Mouse (Mus musculus) thymus, adult 2 months (tissue): ENCODE measurements around the gene Galnt7. TPM values are rescaled to one million over a fixed set of nuclear protein-coding genes. Genes with fewer than 3 reads are reported as not detected.
A peak's percentile ranks its signal among the peaks of the same experiment; 100 is the strongest.
"Not testable (repeated sequence)": the region's sequence is repeated elsewhere in the genome, so short reads cannot be mapped to it uniquely, and the experiment has no call there.

ENCODE experiments used
- DNase-seq: peaks from one replicate; pipeline ENCODE4 v3.0.0; 2021
- H3K27ac ChIP-seq: fragments of 200-500 bp; 2 replicates; pipeline ENCODE4 v1.5.1; 2012; ENCODE audit warnings: low read length, control low read depth; ENCODE audit not compliant: control insufficient read depth, insufficient read depth
- H3K27me3 ChIP-seq: fragments of 200-500 bp; 2 replicates; pipeline ENCODE4 v1.6.1; 2012; ENCODE audit warnings: mild to moderate bottlenecking, low read length, moderate library complexity, mixed read lengths; ENCODE audit not compliant: control insufficient read depth, insufficient read depth
- H3K36me3 ChIP-seq: fragments of 200-500 bp; 2 replicates; pipeline ENCODE4 v1.6.1; 2012; ENCODE audit warnings: mild to moderate bottlenecking, low read length, moderate library complexity; ENCODE audit not compliant: control insufficient read depth, insufficient read depth
- H3K4me1 ChIP-seq: fragments of 200-500 bp; replicated peaks from 2 replicates; pipeline ENCODE4 v1.6.1; 2012; ENCODE audit warnings: low read length; ENCODE audit not compliant: control insufficient read depth, insufficient read depth
- H3K4me3 ChIP-seq: fragments of 200-500 bp; 2 replicates; pipeline ENCODE4 v1.5.1; 2012; ENCODE audit warnings: mild to moderate bottlenecking, low read length, control low read depth, moderate library complexity; ENCODE audit not compliant: control insufficient read depth, insufficient read depth
- CTCF ChIP-seq: fragments of 200-500 bp; IDR thresholded peaks from 2 replicates; pipeline ENCODE4 v1.5.1; 2012; ENCODE audit warnings: mild to moderate bottlenecking, control low read depth, low read length, moderate library complexity, borderline replicate concordance; ENCODE audit not compliant: control insufficient read depth, poor library complexity, insufficient read depth; ENCODE audit errors: extremely low read depth
- POLR2A ChIP-seq: fragments of 200-500 bp; IDR thresholded peaks from 2 replicates; pipeline ENCODE4 v1.6.1; 2012; ENCODE audit warnings: mild to moderate bottlenecking, low read length, control low read depth, moderate library complexity; ENCODE audit not compliant: control insufficient read depth, poor library complexity, insufficient read depth; ENCODE audit errors: extremely low read depth
- WGBS: fragments of 180-500 bp; shearing (Covaris S2); methylation state at CpG from one replicate; pipeline ENCODE4 v1.1.7; 2018; 5-methylcytosine and 5-hydroxymethylcytosine counted together
- polyA plus RNA-seq: library from polyadenylated mRNA; depleted of rRNA; stranded (reverse); fragments of >200 nt; gene quantifications from 2 replicates; pipeline ENCODE4 v1.2.3, GENCODE M21; 2012

Gene Galnt7
- polyA plus RNA-seq, 1 experiment: 9.1 TPM

DNA sequence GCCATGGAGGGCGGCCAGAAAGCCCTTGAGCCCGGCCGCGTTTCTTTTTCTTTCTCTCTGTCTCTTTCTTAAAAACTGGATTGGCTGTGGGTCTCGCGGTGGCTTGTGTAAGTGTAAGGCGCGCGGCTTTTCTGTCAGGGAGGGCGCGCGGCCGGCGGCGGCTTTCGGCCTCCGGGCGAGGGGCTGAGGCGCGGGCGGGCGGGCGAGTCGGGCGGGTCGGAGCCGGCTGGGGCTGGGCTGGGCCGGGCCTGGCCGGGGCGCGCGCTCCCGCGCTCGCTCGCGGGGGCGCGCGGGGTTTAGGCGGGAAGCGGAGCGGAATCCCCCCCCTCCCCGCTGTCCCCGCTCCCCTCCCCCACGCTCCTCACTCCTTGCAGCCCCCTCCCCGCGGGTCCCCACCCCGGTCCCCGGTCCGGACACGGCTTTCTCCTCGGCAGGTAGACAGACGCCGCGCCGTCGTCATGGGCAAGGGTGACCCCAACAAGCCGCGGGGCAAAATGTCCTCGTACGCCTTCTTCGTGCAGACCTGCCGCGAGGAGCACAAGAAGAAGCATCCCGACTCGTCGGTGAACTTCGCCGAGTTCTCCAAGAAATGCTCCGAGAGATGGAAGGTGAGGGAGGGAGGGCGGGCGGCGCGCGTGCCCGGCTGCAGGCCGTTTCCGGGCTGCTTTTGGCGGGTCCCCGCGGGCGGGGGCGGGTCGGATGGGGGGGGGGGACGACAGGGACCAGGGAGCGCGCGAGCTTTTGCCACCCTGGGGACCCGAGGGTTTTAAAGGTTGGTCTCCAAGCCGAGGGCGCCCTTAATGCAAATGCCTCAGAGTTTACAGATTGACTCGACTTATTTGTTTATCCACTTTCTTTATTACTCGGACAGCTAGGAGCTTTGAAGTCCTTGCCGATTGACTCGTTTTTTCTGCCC lies 140.4 kb downstream of the Galnt7 start:
- no peaks in the 10 kb centered on the region for H3K27me3 ChIP-seq
- no peak for TF ChIP-seq POLR2A
- no peak for TF ChIP-seq CTCF
- peaks cover 26% of the 10 kb centered on the region for H3K36me3 ChIP-seq
- WGBS: under 1% methylated on average over 95 of the region's 96 CpGs
- H3K4me3 ChIP-seq: peak overlapping the region; percentile 91
- H3K27ac ChIP-seq: peak overlapping the region; percentile 93
- H3K4me1 ChIP-seq: peaks cover 3% of the 10 kb centered on the region
- peak; percentile 45 for DNase-seq

DNA sequence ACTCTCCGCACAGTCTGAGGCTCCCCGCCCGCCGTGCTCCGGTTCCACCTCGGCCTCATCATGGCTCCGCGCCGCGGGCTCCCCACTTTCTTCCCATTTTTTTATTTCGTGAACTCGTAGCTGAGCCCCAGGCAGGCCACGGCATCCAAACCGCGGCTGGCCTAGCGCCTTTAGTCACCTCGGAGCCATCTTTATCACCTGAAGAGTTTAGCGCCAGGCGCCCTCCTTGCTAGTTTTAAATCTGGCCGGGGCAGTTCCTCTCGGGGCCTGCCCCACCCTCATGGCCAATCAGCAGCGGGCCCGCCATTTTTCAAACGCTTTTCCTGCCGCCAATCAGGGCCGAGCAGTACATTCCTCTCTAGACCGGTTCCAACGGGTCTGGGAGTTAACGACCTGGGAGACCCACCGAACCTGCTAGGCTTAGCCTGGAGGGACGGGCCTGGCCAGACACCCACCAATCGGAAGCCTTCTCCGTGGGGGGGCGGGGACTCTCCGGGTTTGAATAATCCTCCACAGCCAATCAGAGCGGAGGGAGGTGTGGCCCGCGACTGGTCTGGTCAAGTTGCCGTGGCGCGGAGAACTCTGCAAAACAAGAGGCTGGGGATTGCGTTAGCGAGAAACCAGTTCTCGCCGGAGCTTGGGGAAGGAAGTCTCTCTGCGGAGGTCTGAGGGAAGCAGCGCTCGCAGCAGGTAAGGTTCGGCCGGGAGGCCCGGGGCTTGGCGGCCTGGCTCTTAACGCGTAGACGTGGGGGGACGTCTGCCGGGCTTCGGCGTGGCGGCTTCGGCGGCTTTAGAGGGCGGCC lies 141.3 kb downstream of the Galnt7 start, which contains the start of gene Hmgb2:
TSS of gene Hmgb2 (plus strand) at position 592 of the 803 bp plus-strand sequence.
- Histone ChIP-seq H3K27ac (peak within 1 kb of the TSS; percentile 93), H3K4me3 (peak within 1 kb of the TSS; percentile 91), H3K27me3 (no peaks in the 10 kb centered on the region), H3K36me3 (peaks cover 22% of the 10 kb centered on the region), H3K4me1 (peaks cover 3% of the 10 kb centered on the region)
- peak; percentile 95 for TF ChIP-seq POLR2A
- 0 out of 2 replicates have a peak, but pooled peaks have one; percentile 13 for TF ChIP-seq CTCF
- peak; percentile 100 for DNase-seq
- 1% methylated on average over 63 of the region's 63 CpGs for WGBS

DNA sequence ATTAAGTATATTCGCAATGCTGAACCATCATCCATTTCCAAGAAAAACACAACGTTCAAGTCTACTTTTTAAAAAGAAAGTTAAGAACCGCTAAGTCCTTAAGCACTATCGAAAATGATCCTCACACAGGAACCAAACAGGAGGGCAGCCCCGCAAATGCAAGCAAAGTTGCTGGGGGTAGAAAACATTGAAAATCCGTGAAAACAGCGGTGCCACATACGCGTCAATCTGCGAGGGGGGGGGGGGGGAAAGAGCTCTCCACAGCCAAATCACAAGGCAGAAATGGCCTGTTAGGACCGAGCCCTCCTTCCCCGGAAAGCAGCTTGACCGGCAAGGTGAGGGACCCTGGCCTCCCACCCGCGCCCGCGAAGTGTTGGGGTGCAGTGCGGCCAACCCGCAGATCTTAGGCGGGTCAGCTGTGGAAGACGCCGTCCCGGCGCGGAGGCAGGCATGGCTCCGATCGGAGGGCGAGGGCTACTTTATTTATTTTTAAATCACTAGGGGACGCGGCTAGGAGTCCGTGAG lies 142.0 kb downstream of the Galnt7 start:
- Histone ChIP-seq H3K27ac (no peak overlapping the region), H3K36me3 (peaks cover 18% of the 10 kb centered on the region), H3K27me3 (no peaks in the 10 kb centered on the region), H3K4me1 (peaks cover 3% of the 10 kb centered on the region), H3K4me3 (peak overlapping the region; percentile 68)
- no peak for DNase-seq
- TF ChIP-seq CTCF (no peak), POLR2A (no peak)
- WGBS: 1% methylated on average over 31 of the region's 31 CpGs

DNA sequence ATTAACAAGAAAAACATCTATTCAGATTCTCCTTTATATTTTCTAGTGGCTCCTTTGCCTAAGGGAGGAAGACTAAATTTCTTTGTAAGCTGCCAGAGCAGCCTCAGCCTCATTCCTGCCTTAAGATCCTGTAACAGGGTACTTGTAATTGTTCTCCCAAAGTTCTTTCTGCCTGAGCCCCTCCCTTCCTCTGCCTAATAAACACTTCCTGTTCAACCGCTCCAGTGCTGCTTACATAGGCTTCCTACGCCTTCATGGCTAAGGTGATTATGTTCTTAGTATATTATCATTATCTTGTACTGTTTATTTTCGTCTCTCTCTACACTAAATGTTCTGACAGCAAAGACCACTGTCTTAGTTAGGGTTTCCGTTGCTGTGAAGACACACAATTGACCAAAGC lies 144.2 kb downstream of the Galnt7 start:
- H3K27me3 ChIP-seq: no peaks in the 10 kb centered on the region
- H3K4me3 ChIP-seq: no peak overlapping the region
- no peak for DNase-seq
- 93% methylated on average over 4 of the region's 4 CpGs for WGBS
- peaks cover 7% of the 10 kb centered on the region for H3K36me3 ChIP-seq
- peaks cover 3% of the 10 kb centered on the region for H3K4me1 ChIP-seq
- no peak overlapping the region for H3K27ac ChIP-seq
- no peak for TF ChIP-seq POLR2A
- no peak for TF ChIP-seq CTCF

DNA sequence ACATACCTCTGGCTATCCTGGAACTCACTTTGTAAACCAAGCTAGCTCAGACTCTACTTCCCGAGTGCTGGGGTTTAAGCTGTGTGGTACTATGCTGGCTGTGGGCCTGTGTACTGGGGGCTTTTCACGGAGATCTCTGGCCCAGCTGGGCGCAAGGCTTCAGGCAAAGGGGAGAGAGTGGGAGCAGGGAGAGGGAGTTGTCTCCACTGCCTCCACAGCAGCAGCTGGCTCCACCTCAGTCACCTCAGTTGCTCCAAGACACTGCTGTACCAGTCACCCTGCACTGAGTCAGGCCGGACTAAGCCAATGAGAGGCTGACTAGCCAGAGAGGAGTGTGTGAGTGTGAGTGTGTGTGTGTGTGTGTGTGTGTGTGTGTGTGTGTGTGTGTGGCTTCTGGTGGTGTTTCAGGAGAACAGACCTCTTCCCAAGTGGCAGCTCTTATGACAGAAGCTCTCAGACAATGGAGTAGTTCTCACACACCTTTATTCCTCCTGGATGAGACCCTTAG lies 145.2 kb downstream of the Galnt7 start:
- no peak overlapping the region for H3K4me3 ChIP-seq
- H3K27me3 ChIP-seq: no peaks in the 10 kb centered on the region
- 97% methylated on average over 4 of the region's 4 CpGs for whole genome bisulfite sequencing

DNA sequence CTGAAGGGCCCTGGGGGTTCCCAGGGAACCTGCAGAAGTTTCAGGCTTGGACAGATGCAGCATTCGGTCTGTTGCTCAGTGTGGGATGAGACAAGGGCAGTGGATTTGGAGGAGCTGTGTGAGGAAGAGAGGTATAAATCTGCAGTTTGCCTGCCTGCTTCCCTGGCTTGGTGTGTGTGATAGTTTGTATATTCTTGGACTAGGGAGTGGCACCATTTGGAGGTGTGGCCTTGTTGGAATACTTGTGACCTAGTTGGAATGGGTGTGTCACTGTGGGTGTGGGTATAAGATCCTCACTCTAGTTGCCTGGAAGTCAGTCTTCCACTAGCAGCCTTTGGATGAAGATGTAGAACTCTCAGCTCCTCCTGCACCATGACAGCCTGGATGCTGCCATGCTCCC lies 147.3 kb downstream of the Galnt7 start:
- H3K4me1 ChIP-seq, H3K27ac ChIP-seq, DNase-seq, H3K27me3 ChIP-seq, H3K36me3 ChIP-seq, H3K4me3 ChIP-seq: not testable (repeated sequence)
- 97% methylated on average over 1 of the region's 1 CpGs for WGBS

More for the DNA sequence above, 145.2 kb downstream of the Galnt7 start:
- Histone ChIP-seq H3K27ac (no peak overlapping the region), H3K4me1 (peaks cover 3% of the 10 kb centered on the region), H3K36me3 (no peaks in the 10 kb centered on the region; the same call in 1 of the 2 replicates)
- TF ChIP-seq POLR2A (no peak), CTCF (no peak)
- DNase-seq: no peak
